Mouse (Mus musculus) lung, postnatal 4 days (tissue): Measurements from ENCODE around the gene Ccdc183.

ENCODE experiments used
- DNase-seq, 2 experiments: peaks; one replicate each; pipeline ENCODE4 v3.0.0; 2021

The Ccdc183 gene

DNA sequence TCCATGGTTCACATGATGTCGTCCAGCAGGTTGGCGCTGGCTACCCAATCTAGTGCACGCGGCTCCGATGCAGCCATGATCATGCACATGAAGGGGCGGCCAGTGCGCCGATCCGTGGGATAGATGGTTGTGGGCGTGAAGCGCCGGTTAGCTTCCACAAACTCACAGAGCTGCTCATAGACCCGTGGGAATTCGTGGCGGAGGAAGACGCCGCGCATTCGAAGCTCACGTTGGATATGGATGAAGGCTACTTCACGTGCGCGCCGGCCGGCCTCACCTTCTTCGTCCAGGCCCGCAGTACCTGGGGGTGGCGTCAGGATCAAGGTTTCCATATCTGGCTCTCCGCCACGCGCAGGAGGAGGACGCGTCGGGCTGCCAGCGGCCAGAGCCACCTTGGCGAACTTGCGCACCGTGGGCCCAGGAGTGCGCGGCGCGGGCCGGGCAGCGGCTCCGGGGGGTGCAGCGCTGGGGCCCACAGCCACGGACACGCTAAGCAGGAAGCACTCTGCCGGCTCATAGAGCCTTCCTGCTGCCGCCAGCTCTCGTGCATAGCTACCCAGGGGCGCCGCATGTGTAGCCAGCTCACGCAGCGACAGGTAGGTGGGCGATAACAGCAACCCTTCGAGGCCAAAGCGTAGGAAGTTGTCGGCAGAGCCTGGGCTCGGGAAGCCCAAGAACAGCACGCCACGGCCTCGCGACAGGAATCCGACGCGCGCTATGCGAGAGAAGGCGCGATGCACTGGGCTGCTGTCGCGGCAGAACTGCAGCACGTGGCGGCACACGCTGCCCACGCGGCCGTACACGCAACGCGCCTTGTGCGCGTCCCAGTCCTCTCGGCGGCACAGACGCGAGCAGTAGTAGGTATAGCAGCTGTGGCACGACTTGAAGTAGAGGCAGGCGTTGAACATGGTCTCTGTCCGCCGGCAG is 40.2 kb downstream of the Ccdc183 start:
- DNase-seq: no peak

DNA sequence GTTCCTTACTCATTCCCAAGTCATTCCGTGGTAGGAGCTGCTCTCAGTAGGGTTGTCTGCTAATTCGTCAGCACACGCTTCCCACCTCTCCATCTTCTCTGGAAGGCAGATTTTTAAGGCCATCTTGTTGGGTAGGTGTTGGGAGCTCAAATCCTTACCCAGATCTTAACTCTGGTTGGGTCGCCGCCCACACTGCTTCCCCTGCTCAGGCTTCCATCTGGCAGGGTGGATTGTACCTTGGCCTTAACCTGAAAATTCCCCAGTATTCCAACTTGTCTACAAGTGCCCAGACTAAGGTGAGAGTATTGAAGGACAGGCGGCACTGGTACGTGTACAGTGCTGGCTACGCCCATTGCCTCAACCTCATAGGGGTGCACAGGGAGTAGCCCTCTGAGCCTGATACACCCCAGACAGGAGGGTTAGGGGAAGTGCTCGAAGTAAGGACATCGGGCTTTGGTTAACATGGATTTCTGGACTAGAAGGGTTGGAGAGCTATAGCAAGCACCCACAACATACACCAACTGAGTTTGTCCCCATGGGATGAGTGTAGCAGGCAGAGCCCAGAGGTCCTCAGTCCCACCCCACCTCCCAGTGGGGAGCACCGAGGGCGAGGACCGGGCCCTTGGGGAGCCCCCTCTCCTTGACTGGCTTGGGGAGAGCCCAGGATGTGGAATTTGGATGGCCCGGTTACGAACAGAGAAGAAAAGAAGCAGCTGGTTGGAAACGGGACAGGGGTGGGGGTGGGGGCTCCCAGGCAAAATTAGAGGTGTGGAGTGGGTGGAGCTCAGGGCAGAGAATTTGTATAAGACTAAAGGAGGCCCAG is 41.2 kb downstream of the Ccdc183 start:
- DNase-seq: no peak

DNA sequence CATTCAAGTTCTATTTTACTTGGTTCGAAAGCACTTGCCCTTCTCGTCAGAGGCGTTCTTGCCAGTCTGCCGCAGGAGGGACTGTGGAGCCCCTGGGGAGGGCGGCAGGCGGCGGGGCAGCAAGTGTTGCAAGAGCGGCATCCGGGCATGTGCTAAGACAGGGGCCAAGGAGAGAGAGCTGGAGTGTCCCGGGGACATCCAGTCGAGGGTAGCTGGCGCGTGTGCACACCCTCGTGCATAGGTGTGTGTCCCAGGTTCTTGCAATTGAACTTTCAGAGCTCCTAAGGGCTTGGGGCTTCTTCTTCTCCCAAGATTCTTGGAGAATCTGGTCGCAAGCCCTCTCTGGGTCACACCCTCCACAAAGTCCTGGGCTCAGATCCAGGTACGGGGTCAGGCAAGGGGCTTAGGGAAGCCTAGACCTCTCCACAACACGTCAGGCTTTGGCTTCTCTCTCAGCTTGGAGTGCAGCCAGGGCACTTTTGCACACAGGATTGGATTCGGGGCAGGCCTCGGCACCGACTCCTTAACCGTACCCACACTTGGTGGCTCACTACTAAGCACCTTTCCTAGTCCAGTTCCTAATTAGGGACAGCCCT is 41.9 kb downstream of the Ccdc183 start:
- DNase-seq: peak; percentile 63 to 77

DNA sequence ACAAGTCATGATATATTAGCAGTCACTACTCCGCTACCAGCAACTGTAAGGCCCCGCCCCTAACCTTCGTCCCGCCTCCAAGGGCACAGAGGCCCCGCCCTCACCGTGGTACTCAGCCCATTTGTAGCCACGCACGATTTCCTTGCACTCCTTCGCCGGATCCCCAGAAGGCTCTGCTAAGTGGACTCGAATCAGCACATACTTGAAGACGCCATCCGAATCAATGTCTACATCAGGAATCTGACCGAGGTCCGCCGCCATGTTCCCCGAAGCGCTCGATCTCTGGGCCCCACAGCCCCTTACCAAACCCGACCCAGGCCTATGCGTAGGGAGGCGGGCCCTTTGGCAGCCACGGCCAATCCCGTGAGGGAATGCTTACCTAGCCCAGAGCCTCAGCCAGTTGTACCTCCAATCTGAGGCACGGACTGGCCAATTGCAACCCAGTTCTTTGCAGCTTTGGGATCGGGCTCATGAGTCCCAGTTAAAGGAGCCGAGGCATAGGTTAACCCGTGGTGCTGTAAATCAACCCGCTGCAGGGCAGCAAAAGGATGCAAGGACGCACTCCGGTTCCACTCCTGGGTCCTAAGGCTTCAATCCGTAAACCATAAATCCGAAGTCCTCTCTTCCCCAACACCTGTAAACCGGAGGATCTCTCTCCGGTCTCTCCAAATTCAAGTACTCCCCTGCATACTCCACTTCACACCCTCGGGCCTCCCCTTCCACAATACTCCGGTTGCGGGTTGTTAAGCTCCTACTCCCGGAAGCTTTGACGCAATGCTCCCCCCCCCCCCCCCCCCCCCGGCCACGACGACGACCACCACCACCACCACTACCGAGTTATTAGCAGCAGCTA is 42.7 kb downstream of the Ccdc183 start, which contains the start of the genes Mamdc4 and Phpt1:
Gene Mamdc4 (minus strand): TSS at position 267 of the 853 bp plus-strand sequence.
Gene Phpt1 (minus strand): TSS at position 646 of the 853 bp plus-strand sequence.
- peak; percentile 97 to 98 for DNase-seq

DNA sequence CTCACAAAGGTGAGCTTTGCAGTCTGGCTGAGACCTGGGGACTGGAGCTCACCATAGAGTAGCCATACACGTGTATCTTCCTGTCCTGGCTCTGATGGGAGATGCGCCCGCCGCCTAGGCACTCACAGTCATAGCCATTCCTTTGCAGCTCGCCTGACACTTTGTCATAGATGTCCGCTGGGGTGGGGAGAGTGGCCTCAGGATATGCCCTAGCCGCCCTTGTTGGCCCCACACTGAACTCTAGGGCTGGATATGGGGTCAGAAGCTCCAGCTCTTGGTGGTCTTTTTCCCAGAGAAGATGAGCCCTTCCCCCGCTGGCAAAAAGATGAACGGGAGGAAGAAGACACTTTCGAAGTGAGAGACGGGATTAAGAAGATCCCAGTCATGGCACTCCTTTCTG is 43.3 kb downstream of the Ccdc183 start:
- no peak for DNase-seq

DNA sequence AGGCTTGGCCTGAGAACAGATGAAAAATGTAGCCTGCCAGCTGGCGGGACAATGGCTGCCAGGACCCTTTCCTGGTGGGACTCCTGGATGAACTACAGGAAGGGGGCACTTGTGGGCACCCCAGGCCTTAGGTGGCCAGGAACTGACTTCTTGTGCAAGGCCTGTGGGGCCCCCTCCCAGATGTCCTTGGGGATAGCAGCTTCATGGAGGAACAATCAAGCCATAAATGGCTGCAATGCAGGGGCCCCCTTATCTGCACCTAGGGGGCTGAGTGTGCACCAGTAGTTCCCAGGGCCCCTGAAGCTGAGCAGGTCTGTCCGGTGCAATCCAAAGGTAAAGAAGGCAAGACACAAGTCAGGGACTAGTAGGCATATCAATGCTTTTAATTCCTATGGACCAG is 44.4 kb downstream of the Ccdc183 start:
- DNase-seq: no peak

DNA sequence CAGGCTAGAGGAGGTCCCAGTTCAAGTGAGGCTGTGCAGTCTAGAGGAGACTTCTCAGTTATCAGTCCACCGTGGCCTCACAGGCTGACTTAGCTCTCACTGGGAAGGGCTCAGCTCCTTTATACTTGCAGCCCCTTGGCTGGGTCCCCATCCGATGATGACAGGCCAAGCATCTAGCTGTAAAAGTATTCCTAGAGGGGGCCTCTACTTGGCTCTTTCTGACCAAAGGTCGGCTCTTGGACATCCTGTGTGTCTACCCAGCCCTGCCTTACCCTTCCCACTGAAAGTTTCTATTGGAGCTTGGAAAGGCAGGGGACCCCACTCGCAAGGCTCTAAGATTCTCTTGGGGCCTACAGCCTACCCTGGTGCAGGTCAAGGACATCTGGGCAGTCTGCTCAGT is 46.3 kb downstream of the Ccdc183 start:
- DNase-seq: no peak

DNA sequence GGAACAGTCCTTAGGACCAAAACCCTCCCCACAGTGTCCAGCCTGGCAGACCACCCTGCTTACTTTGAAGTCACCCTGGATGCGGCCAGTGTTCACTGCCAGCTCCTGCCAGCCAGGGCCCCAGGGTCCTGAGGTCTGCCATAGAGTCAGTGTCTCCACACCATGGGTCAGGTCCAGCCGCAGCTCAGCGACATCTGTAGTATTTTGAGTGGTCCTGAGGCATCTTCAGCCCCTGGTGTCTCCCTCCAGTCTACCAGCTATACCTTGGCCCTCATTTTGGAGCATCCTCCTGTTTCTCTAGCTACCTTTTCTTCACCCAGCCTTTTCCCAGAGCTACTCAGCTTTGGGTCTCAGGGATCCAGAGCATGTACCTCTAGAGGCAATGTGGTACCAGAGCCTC is 48.2 kb downstream of the Ccdc183 start:
- no peak for DNase-seq

DNA sequence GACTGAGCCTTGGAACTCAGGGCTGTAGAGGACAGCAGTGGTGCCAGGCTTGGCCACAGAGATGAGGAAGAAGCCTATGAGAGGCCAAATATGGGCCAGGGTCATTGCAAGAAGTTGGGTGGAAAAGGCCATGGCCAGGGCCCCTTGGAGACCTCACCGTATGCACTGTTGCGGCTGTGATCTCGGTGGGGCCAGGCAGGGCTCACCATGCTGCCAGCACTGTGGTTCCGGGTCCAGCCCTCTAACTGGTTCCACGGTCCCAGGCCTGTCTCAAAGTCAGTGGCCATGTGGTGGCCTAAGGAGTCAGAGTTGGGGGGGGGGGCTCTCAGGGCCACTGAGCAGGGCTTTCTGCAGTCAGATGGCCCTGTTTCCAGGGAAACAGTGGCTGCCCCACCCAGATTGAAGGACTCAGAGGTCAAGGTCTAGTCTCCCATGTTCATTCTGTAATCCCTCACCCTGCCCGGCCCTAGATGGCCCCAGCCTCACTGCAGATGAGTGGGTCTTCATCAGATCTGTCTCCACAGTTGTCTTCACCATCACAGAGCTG is 48.9 kb downstream of the Ccdc183 start:
- DNase-seq: no peak

DNA sequence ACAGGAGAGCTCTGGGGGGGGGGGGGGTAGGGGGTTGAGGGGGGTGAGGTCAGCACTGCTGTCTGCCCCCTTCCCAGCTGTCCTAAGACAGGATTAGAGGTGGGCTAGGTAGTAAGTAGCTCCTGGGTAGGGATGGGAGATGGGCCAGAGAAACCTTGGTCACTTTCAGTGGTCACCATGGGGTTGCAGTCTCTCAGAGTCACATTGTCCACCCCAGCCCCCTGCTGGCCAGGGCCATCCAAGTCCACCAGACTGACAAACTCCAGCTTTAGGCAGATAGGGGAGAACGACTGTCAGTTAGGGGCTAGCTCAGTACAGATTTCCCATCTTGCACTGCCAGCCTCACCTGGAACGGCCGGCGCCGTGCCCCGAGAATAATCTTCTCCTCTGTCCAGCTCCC is 50.9 kb downstream of the Ccdc183 start:
- DNase-seq: no peak

DNA sequence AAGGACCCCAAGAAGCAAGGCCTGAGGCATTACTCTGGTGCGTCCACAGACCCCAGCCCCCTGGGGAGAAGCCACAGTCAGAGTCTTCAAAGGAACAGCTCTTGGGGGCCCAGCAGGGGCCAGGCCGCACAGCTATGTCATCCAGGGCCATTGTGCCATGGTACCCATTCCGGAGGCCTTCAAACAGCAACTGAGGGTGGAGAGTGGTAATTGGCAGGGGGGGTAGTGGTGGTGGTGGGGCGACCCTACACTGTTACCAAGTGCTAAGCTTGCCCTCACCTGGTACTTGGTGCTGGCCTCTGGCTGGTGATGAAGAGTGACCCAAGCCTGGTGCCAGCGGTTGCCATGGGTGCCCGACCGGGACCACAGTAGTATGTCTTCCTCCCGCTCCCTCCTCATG is 51.7 kb downstream of the Ccdc183 start:
- DNase-seq: no peak

DNA sequence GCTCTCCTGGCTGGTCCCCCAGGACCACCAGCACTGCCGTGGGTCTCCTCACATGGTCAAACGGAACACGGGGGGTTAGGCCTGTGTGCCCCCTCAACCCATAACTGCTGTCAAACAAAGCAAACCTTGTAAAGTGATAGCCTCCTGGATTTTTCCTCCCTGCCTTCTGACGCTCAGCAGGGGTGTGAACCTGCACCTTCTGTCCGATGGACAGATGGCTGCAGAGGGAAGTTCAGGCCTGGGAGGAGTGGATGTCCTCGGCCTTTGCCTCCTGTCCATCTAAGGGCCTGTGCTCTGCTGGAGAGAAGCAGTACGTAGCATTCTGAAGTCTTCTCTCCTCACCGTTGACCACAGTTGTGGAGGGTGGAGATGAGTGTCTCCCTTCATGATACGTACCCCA is 55.5 kb downstream of the Ccdc183 start:
- no peak for DNase-seq

DNA sequence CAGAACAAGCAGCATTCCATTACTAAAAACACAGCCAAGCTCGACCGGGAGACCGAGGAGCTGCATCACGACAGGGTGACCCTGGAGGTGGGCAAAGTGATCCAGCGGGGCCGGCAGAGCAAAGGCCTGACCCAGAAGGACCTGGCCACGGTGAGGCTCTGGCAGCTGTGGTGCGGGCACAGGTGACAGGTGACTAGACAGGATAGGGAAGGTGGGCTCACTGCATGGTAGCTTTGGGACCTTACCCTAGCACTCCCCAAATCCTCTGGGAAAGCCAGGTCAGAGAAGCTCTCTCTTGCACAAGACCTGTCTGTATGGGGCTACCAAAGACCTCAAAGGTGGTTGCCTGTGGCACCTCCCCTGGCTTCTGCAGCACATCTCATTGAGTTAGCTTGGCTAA is 56.9 kb downstream of the Ccdc183 start:
- no peak for DNase-seq

DNA sequence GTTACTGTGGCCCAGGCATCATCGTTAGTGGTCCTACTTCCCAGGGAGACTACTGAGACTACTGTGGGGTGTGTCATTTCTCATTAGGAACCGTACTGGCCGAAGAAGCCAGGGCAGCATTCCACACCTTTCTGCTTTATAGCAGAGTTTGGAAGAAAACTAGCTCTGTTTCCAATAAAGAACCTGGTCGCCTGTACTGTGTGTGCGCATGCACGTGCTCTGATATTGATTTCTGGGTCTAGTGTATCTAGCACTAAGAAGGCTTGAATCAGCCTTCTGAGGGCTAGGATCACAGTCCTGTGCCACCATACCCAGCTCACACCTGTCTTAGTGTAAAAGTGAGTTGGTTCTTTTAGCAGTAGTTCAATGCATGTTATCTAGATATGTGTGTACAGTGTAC is 58.7 kb downstream of the Ccdc183 start:
- no peak for DNase-seq
